In genomic region chr1:89798724-89799123, GRCm38 (mm10) we compare ENCODE assay signal across 23 mouse cellular contexts.
DNase-seq lines count a peak whose midpoint lies in the region; ATAC-seq and TF ChIP-seq lines count a peak whose summit lies in the region.
"Had no signal": no experiment of that assay in that cellular context is flagged by ENCODE, and none has a peak within 500 bp of the region (broad histone marks: within the 10 kb centered on the region; RNA-seq: fewer than 3 reads in every experiment).

No protein-coding gene starts in this region.

- ATAC-seq in midbrain, embryonic 13.5 days: peak; percentile 81
- ATAC-seq in hindbrain, postnatal 0 days: no peak
- ATAC-seq in neural tube, embryonic 15.5 days (ENCODE audit: low FRiP score): peak; percentile 40; the same call in 1 of the 2 replicates
- ATAC-seq: CD4-positive, CD25-positive, alpha-beta regulatory T cell, adult 4 months; intestine, embryonic 16.5 days; liver, embryonic 12.5 days had no signal

- no peak overlapping the region for H3K4me2 ChIP-seq in midbrain, embryonic 13.5 days (replicated peaks)
- no peak overlapping the region for H3K4me2 ChIP-seq in hindbrain, postnatal 0 days (ENCODE audit: low read depth, low read length)
- no peak overlapping the region for H3K4me2 ChIP-seq in neural tube, embryonic 15.5 days
- H3K4me2 ChIP-seq: embryonic facial prominence, embryonic 13.5 days; heart, embryonic 12.5 days; liver, embryonic 12.5 days; lung, embryonic 14.5 days had no signal

- H3K36me3 ChIP-seq in midbrain, embryonic 13.5 days: peaks cover 19% of the 10 kb centered on the region
- peaks cover 40% of the 10 kb centered on the region for H3K36me3 ChIP-seq in midbrain, embryonic 10.5 days
- H3K36me3 ChIP-seq in hindbrain, postnatal 0 days (ENCODE audit: insufficient read depth, low read length): peaks cover 11% of the 10 kb centered on the region; the same call in 1 of the 2 replicates
- H3K36me3 ChIP-seq in neural tube, embryonic 15.5 days: peaks cover 7% of the 10 kb centered on the region; the same call in 1 of the 2 replicates
- H3K36me3 ChIP-seq: G1E; liver, embryonic 12.5 days had no signal

- peak; percentile 42 to 50 for DNase-seq in cerebellum, postnatal 10 days
- no peak for DNase-seq in cerebellum, postnatal 36 days
- DNase-seq in midbrain, embryonic 10.5 days (ENCODE audit: low spot score): no peak
- DNase-seq in hindbrain, postnatal 0 days (ENCODE audit: low spot score): peak; percentile 43
- no peak for DNase-seq in thymus, adult 18-20 months
- DNase-seq in adipocyte (ENCODE audit: low spot score): no peak
- DNase-seq: adrenal gland, adult 8-10 months; cerebellum, adult 18-20 months; heart, postnatal 36 days; lung, embryonic 14.5 days; lung, postnatal 4 days; right cerebral cortex, adult 18-20 months; spleen, adult 18-20 months; thymus, postnatal 14 days had no signal

- H3K9ac ChIP-seq in midbrain, embryonic 13.5 days (replicated peaks): no peak overlapping the region
- H3K9ac ChIP-seq in hindbrain, postnatal 0 days (replicated peaks; ENCODE audit: low read length): no peak overlapping the region
- no peak overlapping the region for H3K9ac ChIP-seq in neural tube, embryonic 15.5 days (replicated peaks)
- H3K9ac ChIP-seq: embryonic facial prominence, embryonic 13.5 days; heart, embryonic 12.5 days; liver, embryonic 12.5 days; lung, embryonic 14.5 days had no signal

- WGBS in midbrain, embryonic 13.5 days: 31% methylated on average over 14 of the region's 14 CpGs
- WGBS in midbrain, embryonic 10.5 days: 93% methylated on average over 14 of the region's 14 CpGs
- 26% methylated on average over 14 of the region's 14 CpGs for WGBS in hindbrain, postnatal 0 days
- WGBS in neural tube, embryonic 15.5 days: 29% methylated on average over 14 of the region's 14 CpGs

- no peaks in the 10 kb centered on the region for H3K27me3 ChIP-seq in midbrain, embryonic 13.5 days
- H3K27me3 ChIP-seq in midbrain, embryonic 10.5 days (ENCODE audit: low read depth, poor library complexity, severe bottlenecking): no peaks in the 10 kb centered on the region
- H3K27me3 ChIP-seq in hindbrain, postnatal 0 days (ENCODE audit: insufficient read depth, low read length): no peaks in the 10 kb centered on the region
- H3K27me3 ChIP-seq in neural tube, embryonic 15.5 days (replicated peaks): no peaks in the 10 kb centered on the region
- H3K27me3 ChIP-seq: embryonic facial prominence, embryonic 13.5 days; heart, embryonic 12.5 days; liver, embryonic 12.5 days had no signal

- no peaks in the 10 kb centered on the region for H3K9me3 ChIP-seq in midbrain, embryonic 13.5 days
- no peaks in the 10 kb centered on the region for H3K9me3 ChIP-seq in midbrain, embryonic 10.5 days (replicated peaks)
- no peaks in the 10 kb centered on the region for H3K9me3 ChIP-seq in hindbrain, postnatal 0 days (ENCODE audit: low read length)
- H3K9me3 ChIP-seq in neural tube, embryonic 15.5 days (replicated peaks): no peaks in the 10 kb centered on the region
- H3K9me3 ChIP-seq: embryonic facial prominence, embryonic 13.5 days; heart, embryonic 12.5 days; liver, embryonic 12.5 days had no signal

- no peak for TF ChIP-seq CTCF in hindbrain, postnatal 0 days (IDR thresholded peaks at IDR 0.05; ENCODE audit: low read depth)

- peak overlapping the region; percentile 54; the same call in 1 of the 2 replicates for H3K27ac ChIP-seq in midbrain, embryonic 13.5 days
- no peak overlapping the region for H3K27ac ChIP-seq in midbrain, embryonic 10.5 days (replicated peaks)
- H3K27ac ChIP-seq in hindbrain, postnatal 0 days: no peak overlapping the region
- peak overlapping the region; percentile 51 for H3K27ac ChIP-seq in neural tube, embryonic 15.5 days (replicated peaks)
- H3K27ac ChIP-seq: embryonic facial prominence, embryonic 13.5 days; layer of hippocampus, adult 2 months; liver, embryonic 12.5 days had no signal

- no peak overlapping the region for H3K4me3 ChIP-seq in midbrain, embryonic 13.5 days (replicated peaks)
- no peak overlapping the region for H3K4me3 ChIP-seq in midbrain, embryonic 10.5 days
- no peak overlapping the region for H3K4me3 ChIP-seq in hindbrain, postnatal 0 days (ENCODE audit: low read length)
- no peak overlapping the region for H3K4me3 ChIP-seq in neural tube, embryonic 15.5 days (replicated peaks)
- H3K4me3 ChIP-seq: embryonic facial prominence, embryonic 13.5 days; heart, embryonic 12.5 days; layer of hippocampus, adult 2 months; liver, embryonic 12.5 days had no signal

- H3K4me1 ChIP-seq in midbrain, embryonic 13.5 days (replicated peaks): peaks cover 26% of the 10 kb centered on the region
- 0 out of 2 replicates have a peak, but pooled peaks cover 3% of the 10 kb centered on the region for H3K4me1 ChIP-seq in midbrain, embryonic 10.5 days
- H3K4me1 ChIP-seq in hindbrain, postnatal 0 days (ENCODE audit: insufficient read depth, low read length): no peaks in the 10 kb centered on the region
- peaks cover 16% of the 10 kb centered on the region for H3K4me1 ChIP-seq in neural tube, embryonic 15.5 days
- H3K4me1 ChIP-seq: liver, embryonic 12.5 days had no signal

Comparison
In these comparisons a context has a peak if more than half of its experiments do, and no peak if none do; other contexts are left out.
1. DNase-seq: peak in cerebellum, postnatal 10 days (2 of 2) and hindbrain, postnatal 0 days (single experiment); none in cerebellum, postnatal 36 days (0 of 2), midbrain, embryonic 10.5 days (single experiment), thymus, adult 18-20 months (0 of 2) and adipocyte (single experiment).
2. H3K27ac ChIP-seq: peak in midbrain, embryonic 13.5 days (single experiment) and neural tube, embryonic 15.5 days (single experiment); none in midbrain, embryonic 10.5 days (single experiment) and hindbrain, postnatal 0 days (single experiment).